Mouse (Mus musculus) ES-Bruce4 (cell line): Measurements from ENCODE around the gene Trim17. TPM values are rescaled to one million over a fixed set of nuclear protein-coding genes. Genes with fewer than 3 reads are reported as not detected.

ENCODE experiments used
- H3K27ac ChIP-seq: 2 replicates; pipeline ENCODE4 v1.5.1; 2012; ENCODE audit warnings: low read length, inconsistent platforms; ENCODE audit not compliant: insufficient read depth
- H3K27me3 ChIP-seq: 2 replicates; pipeline ENCODE4 v1.6.1; 2012; ENCODE audit warnings: mild to moderate bottlenecking, low read length, inconsistent platforms; ENCODE audit not compliant: control insufficient read depth, poor library complexity, insufficient read depth, severe bottlenecking
- H3K36me3 ChIP-seq: 2 replicates; pipeline ENCODE4 v1.6.1; 2012; ENCODE audit warnings: inconsistent platforms, mild to moderate bottlenecking, low read length, moderate library complexity; ENCODE audit not compliant: control insufficient read depth, poor library complexity, insufficient read depth, severe bottlenecking
- H3K4me1 ChIP-seq: one replicate; pipeline ENCODE4 v1.8.1; 2011; ENCODE audit warnings: low read length; ENCODE audit not compliant: control insufficient read depth, insufficient read depth
- H3K4me3 ChIP-seq: 2 replicates; pipeline ENCODE4 v1.5.1; 2011; ENCODE audit warnings: low read depth, mild to moderate bottlenecking, low read length
- H3K9ac ChIP-seq: 2 replicates; pipeline ENCODE4 v1.6.1; 2012; ENCODE audit warnings: low read depth, mild to moderate bottlenecking, inconsistent platforms; ENCODE audit not compliant: poor library complexity, severe bottlenecking
- H3K9me3 ChIP-seq: replicated peaks from 2 replicates; pipeline ENCODE4 v1.6.1; 2012; ENCODE audit warnings: mild to moderate bottlenecking, low read length, inconsistent platforms; ENCODE audit not compliant: control insufficient read depth, poor library complexity, insufficient read depth, severe bottlenecking
- CTCF ChIP-seq: IDR thresholded peaks from one replicate; pipeline ENCODE4 v1.8.1; 2011; ENCODE audit warnings: low read depth, low read length
- EP300 ChIP-seq: IDR thresholded peaks from 2 replicates; pipeline ENCODE4 v1.6.1; 2011; ENCODE audit warnings: low read depth, low read length; ENCODE audit not compliant: insufficient read depth
- POLR2A ChIP-seq: IDR thresholded peaks from one replicate; pipeline ENCODE4 v1.8.1; 2011; ENCODE audit warnings: low read length; ENCODE audit not compliant: insufficient read depth
- polyA plus RNA-seq: library from polyadenylated mRNA; stranded (reverse); fragments of >200 nt; gene quantifications from 2 replicates; pipeline ENCODE4 v1.2.4, GENCODE M21; 2011; ENCODE audit warnings: low read depth; ENCODE audit not compliant: missing spikeins, insufficient read depth, insufficient read length

The Trim17 gene
- polyA plus RNA-seq, 1 experiment: not detected

GRCm38 (mm10) chr11:58957226-58957914, 2.9 kb downstream of the Trim17 start:
- no peak overlapping the region for H3K9ac ChIP-seq
- no peak overlapping the region for H3K4me3 ChIP-seq
- no peaks in the 10 kb centered on the region for H3K27me3 ChIP-seq
- H3K27ac ChIP-seq: no peak overlapping the region
- peaks cover 6% of the 10 kb centered on the region for H3K9me3 ChIP-seq
- H3K4me1 ChIP-seq: no peaks in the 10 kb centered on the region
- no peaks in the 10 kb centered on the region for H3K36me3 ChIP-seq
- TF ChIP-seq POLR2A (no peak), CTCF (no peak), EP300 (no peak)

GRCm38 (mm10) chr11:58958536-58958935, 4.1 kb downstream of the Trim17 start:
- no peaks in the 10 kb centered on the region for H3K36me3 ChIP-seq
- H3K27ac ChIP-seq: no peak overlapping the region
- H3K9ac ChIP-seq: no peak overlapping the region
- H3K9me3 ChIP-seq: peaks cover 6% of the 10 kb centered on the region
- TF ChIP-seq CTCF: no peak
- TF ChIP-seq EP300: no peak
- no peak for TF ChIP-seq POLR2A
- H3K4me1 ChIP-seq: no peaks in the 10 kb centered on the region
- no peak overlapping the region for H3K4me3 ChIP-seq
- H3K27me3 ChIP-seq: no peaks in the 10 kb centered on the region

GRCm38 (mm10) chr11:58959186-58959825, 4.8 kb downstream of the Trim17 start:
- TF ChIP-seq CTCF (no peak), POLR2A (no peak), EP300 (no peak)
- Histone ChIP-seq H3K36me3 (no peaks in the 10 kb centered on the region), H3K4me1 (no peaks in the 10 kb centered on the region), H3K4me3 (no peak overlapping the region), H3K9me3 (peaks cover 6% of the 10 kb centered on the region), H3K9ac (0 out of 2 replicates have a peak overlapping the region, but pooled peaks have one; percentile 7), H3K27me3 (no peaks in the 10 kb centered on the region), H3K27ac (no peak overlapping the region)

- TF ChIP-seq POLR2A (no peak), EP300 (no peak), CTCF (peak; percentile 31)
- H3K9me3 ChIP-seq: peaks cover 6% of the 10 kb centered on the region
- H3K4me1 ChIP-seq: no peaks in the 10 kb centered on the region
- no peaks in the 10 kb centered on the region for H3K27me3 ChIP-seq
- peak overlapping the region; percentile 36; the same call in 1 of the 2 replicates for H3K9ac ChIP-seq
- no peaks in the 10 kb centered on the region for H3K36me3 ChIP-seq
- peak overlapping the region; percentile 77 for H3K4me3 ChIP-seq
- H3K27ac ChIP-seq: no peak overlapping the region
Observed at GRCm38 (mm10) chr11:58959921-58960465, 5.5 kb downstream of the Trim17 start.

- TF ChIP-seq CTCF (no peak), POLR2A (no peak), EP300 (no peak)
- Histone ChIP-seq H3K9ac (no peak overlapping the region), H3K27me3 (no peaks in the 10 kb centered on the region), H3K4me3 (peak overlapping the region; percentile 13), H3K27ac (no peak overlapping the region), H3K4me1 (no peaks in the 10 kb centered on the region), H3K9me3 (peaks cover 6% of the 10 kb centered on the region), H3K36me3 (no peaks in the 10 kb centered on the region)
Observed at GRCm38 (mm10) chr11:58961364-58962177, 7.1 kb downstream of the Trim17 start.
